Mouse (Mus musculus): ENCODE measurements around the gene Gm27027. TPM values are rescaled to one million over a fixed set of nuclear protein-coding genes. Genes with fewer than 3 reads are reported as not detected.

Gene Gm27027
- polyA plus RNA-seq, 1 experiment from 2014 or later: not detected

DNA sequence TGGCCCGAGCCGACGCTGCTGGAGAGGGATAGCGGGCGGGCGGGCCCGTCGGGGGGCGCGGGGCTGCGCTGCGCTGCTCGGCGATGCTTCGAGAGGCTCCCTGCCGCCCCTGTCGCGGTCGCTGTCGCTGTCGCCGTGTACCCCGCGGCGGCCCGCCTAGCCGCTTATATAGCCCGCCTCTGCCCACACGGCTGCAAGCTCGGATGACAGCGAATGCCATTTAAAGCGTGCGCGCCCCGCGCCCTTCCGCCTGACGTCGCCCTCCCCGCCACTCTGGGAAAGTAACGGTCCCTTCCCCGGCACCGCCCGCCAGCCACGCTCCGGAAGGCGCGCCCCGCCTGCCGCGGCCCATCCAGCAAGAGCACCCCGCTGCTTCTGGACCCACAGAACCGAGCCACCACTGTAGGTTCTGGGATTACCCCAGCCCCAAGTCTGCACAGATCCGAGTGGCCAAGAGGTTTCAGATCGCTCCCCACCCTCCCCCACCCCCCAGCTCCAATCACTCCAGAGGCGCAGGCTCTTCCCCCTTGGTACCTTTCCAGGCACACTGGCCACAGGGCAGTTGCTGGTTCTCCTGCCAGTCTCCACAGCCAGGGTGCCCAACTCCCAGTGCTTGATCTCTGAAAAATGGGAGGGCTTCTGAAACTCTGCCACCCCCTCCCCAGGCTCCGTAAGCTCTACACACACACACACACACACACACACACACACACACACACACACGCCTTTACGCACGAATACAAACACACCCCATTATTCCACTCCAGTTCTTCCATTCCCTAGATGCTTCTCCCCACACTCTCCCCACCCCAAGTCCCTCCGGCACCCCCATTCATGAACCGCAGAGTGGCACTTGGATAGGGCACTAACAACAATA, 39.0 kb downstream of the Gm27027 start, which contains the start of gene Gm13889:
Gene Gm13889 (minus strand): TSS at position 294 of the 877 bp plus-strand sequence.
- H3K4me3 ChIP-seq (ENCODE audit: low read depth, low read length): peak within 1 kb of the TSS; percentile 52
- peak; percentile 54 for DNase-seq
- H3K9me3 ChIP-seq (ENCODE audit: low read length): no peaks in the 10 kb centered on the region
- 9% methylated on average over 61 of the region's 62 CpGs for WGBS (ENCODE audit: insufficient replicate concordance)
- TF ChIP-seq CTCF (IDR thresholded peaks at IDR 0.05; ENCODE audit: low read depth) (no peak), EP300 (IDR thresholded peaks at IDR 0.05; ENCODE audit: low read depth) (no peak)
- peaks cover 2% of the 10 kb centered on the region; the same call in 1 of the 2 replicates for H3K4me1 ChIP-seq (ENCODE audit: insufficient read depth)
- peak within 1 kb of the TSS; percentile 62 for H3K9ac ChIP-seq (replicated peaks)
- peak; percentile 43; the same call in 1 of the 2 replicates for ATAC-seq
- peak within 1 kb of the TSS; percentile 51 for H3K27ac ChIP-seq (ENCODE audit: low read depth)
- H3K27me3 ChIP-seq (ENCODE audit: insufficient read depth, low read length): peaks cover 51% of the 10 kb centered on the region
- no peaks in the 10 kb centered on the region for H3K36me3 ChIP-seq (replicated peaks; ENCODE audit: insufficient read depth, low read length)
- H3K4me2 ChIP-seq (ENCODE audit: low read depth, low read length): peak within 1 kb of the TSS; percentile 65

DNA sequence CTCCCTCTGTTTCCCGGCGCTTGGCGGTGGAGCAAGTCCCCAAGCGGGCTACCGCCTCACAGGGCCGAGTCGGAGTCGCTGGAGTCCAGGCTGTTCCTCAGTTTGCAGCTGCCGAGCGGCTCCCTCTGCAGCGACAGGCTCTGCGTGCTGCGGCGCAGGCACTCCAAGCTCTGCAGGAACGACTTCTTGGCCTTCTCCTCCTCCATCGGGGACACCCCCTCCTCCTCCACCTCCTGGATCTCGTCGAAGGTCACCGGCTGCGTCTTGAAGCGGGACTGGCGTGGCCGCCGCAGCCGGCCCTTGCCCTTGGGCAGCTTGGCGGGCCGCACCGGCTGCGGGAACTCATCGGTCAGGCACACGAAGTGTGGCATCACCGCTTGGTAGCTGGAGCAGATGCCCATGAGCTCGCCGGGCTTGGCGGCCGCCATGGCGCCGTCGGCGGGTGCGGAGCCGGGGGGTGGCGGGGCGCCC, 39.8 kb downstream of the Gm27027 start:
- peak; percentile 29 for ATAC-seq
- Histone ChIP-seq H3K9ac (replicated peaks) (peak overlapping the region; percentile 62), H3K4me3 (ENCODE audit: low read depth, low read length) (peak overlapping the region; percentile 52), H3K36me3 (replicated peaks; ENCODE audit: insufficient read depth, low read length) (no peaks in the 10 kb centered on the region), H3K4me1 (ENCODE audit: insufficient read depth) (peaks cover 2% of the 10 kb centered on the region; the same call in 1 of the 2 replicates), H3K27me3 (ENCODE audit: insufficient read depth, low read length) (peaks cover 51% of the 10 kb centered on the region), H3K4me2 (ENCODE audit: low read depth, low read length) (peak overlapping the region; percentile 65), H3K27ac (ENCODE audit: low read depth) (peak overlapping the region; percentile 51), H3K9me3 (ENCODE audit: low read length) (no peaks in the 10 kb centered on the region)
- peak; percentile 34 for DNase-seq
- 3% methylated on average over 37 of the region's 44 CpGs for WGBS (ENCODE audit: insufficient replicate concordance)
- TF ChIP-seq EP300 (IDR thresholded peaks at IDR 0.05; ENCODE audit: low read depth) (no peak), CTCF (IDR thresholded peaks at IDR 0.05; ENCODE audit: low read depth) (no peak)

DNA sequence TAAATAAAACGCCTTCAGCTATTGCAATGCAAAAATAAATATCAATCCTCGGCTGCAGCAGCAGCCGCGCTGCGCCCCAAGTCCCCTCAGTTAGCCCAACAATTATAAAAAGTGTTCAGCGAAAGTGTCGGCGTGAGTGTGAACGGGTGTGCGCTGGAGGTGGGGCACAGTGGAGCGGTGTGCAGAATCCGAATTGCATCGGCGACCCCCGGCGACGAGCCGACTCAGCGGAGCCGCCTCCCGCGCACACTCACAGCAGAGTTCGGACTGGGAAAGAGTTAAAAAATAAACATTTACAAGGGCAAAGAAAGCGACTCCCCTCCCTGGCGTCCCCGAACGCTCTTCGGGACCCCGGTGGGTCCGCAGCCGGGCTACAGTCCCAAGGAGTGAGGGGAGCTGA, 40.3 kb downstream of the Gm27027 start:
- Histone ChIP-seq H3K4me3 (ENCODE audit: low read depth, low read length) (peak overlapping the region; percentile 52), H3K9me3 (ENCODE audit: low read length) (no peaks in the 10 kb centered on the region), H3K27me3 (ENCODE audit: insufficient read depth, low read length) (peaks cover 51% of the 10 kb centered on the region), H3K27ac (ENCODE audit: low read depth) (peak overlapping the region; percentile 51; the same call in 1 of the 2 replicates), H3K4me1 (ENCODE audit: insufficient read depth) (peaks cover 2% of the 10 kb centered on the region; the same call in 1 of the 2 replicates), H3K9ac (replicated peaks) (peak overlapping the region; percentile 62), H3K4me2 (ENCODE audit: low read depth, low read length) (peak overlapping the region; percentile 65), H3K36me3 (replicated peaks; ENCODE audit: insufficient read depth, low read length) (no peaks in the 10 kb centered on the region)
- ATAC-seq (no peak), DNase-seq (no peak)
- TF ChIP-seq CTCF (IDR thresholded peaks at IDR 0.05; ENCODE audit: low read depth) (no peak), EP300 (IDR thresholded peaks at IDR 0.05; ENCODE audit: low read depth) (no peak)
- WGBS (ENCODE audit: insufficient replicate concordance): under 1% methylated on average over 31 of the region's 31 CpGs

DNA sequence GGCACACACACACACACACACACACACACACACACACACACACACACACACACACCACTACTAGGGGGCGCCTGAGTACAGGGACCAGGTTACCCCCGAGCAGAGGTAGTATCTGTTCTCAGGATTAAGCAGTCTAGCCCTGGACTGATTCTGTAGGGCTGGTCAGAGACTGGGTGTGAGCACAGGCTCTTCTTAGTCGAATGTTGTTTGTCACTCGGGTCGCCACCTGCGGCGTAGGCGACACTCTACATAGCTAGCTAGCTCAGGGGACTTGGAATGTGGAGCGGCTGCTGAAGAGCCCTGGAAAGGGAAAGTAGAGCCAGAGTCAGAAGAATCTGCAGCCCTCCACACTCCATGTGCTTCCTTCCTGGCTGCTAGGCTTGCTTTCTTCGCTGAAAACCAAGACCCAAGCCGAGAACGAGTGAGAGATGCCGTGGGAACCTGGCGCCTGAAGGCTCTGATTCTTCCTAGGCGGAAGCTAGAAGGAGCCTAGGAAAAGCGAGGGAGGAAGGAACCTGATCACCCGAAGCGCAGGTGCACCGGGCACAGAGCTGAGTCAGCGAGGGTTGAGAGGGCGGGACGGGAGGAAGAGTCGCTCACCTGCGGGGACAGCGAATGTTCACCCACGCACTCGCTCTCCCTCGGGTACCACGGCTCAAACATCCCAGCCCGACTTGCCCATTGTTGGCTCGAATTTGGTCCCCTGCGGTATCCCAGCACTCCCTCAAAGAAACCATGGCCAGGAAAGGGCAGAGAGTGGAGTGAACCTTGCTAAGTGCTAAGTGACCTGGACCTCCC, 41.2 kb downstream of the Gm27027 start:
- no peaks in the 10 kb centered on the region for H3K36me3 ChIP-seq (replicated peaks; ENCODE audit: insufficient read depth, low read length)
- peak overlapping the region; percentile 52 for H3K4me3 ChIP-seq (ENCODE audit: low read depth, low read length)
- H3K27me3 ChIP-seq (ENCODE audit: insufficient read depth, low read length): peaks cover 51% of the 10 kb centered on the region
- DNase-seq (no peak), ATAC-seq (no peak)
- 1% methylated on average over 32 of the region's 32 CpGs for WGBS (ENCODE audit: insufficient replicate concordance)
- H3K27ac ChIP-seq (ENCODE audit: low read depth): no peak overlapping the region
- TF ChIP-seq EP300 (IDR thresholded peaks at IDR 0.05; ENCODE audit: low read depth) (no peak), CTCF (IDR thresholded peaks at IDR 0.05; ENCODE audit: low read depth) (no peak)
- peak overlapping the region; percentile 4; the same call in 1 of the 2 replicates for H3K9ac ChIP-seq (replicated peaks)
- H3K4me2 ChIP-seq (ENCODE audit: low read depth, low read length): peak overlapping the region; percentile 65
- H3K4me1 ChIP-seq (ENCODE audit: insufficient read depth): peaks cover 2% of the 10 kb centered on the region; the same call in 1 of the 2 replicates
- no peaks in the 10 kb centered on the region for H3K9me3 ChIP-seq (ENCODE audit: low read length)

DNA sequence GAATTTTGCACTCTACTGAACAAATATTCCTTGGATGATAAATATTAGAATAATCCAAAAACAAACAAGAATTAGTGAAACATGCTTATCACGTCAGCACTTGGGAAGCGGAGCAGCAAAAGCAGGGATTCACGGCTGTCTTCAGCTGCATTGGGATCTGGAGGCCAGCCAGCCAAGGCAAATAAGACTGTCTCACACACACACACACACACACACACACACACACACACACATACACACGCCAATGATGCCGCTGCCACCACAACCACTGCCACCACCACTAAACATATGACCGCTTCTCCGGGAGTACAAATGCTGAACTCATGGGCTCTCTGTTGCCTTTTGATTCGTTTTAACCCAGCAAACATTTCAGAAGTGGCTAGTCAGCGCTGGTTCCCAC, 42.4 kb downstream of the Gm27027 start:
- 75% methylated on average over 9 of the region's 9 CpGs for WGBS (ENCODE audit: insufficient replicate concordance)
- Histone ChIP-seq H3K4me2 (ENCODE audit: low read depth, low read length) (no peak overlapping the region), H3K36me3 (replicated peaks; ENCODE audit: insufficient read depth, low read length) (no peaks in the 10 kb centered on the region), H3K27ac (ENCODE audit: low read depth) (no peak overlapping the region), H3K27me3 (ENCODE audit: insufficient read depth, low read length) (peaks cover 51% of the 10 kb centered on the region), H3K9me3 (ENCODE audit: low read length) (0 out of 2 replicates have a peak, but pooled peaks cover 2% of the 10 kb centered on the region), H3K9ac (replicated peaks) (no peak overlapping the region), H3K4me3 (ENCODE audit: low read depth, low read length) (no peak overlapping the region), H3K4me1 (ENCODE audit: insufficient read depth) (peaks cover 2% of the 10 kb centered on the region; the same call in 1 of the 2 replicates)
- no peak for ATAC-seq
- DNase-seq: no peak
- TF ChIP-seq CTCF (IDR thresholded peaks at IDR 0.05; ENCODE audit: low read depth): no peak
- no peak for TF ChIP-seq EP300 (IDR thresholded peaks at IDR 0.05; ENCODE audit: low read depth)

Measured in liver, postnatal 0 days (tissue).